Mouse (Mus musculus): ENCODE measurements at regions not wholly inside any gene's neighbourhood (a gene's known extent, or its start where the extent isn't known, plus 50 kb on each side); places are given as distances from the start of the nearest gene placed in this dataset.

GRCm38 (mm10) chr16:93218402-93218801 is 385.5 kb downstream of the Setd4 start:
- no peak for DNase-seq (ENCODE audit: low spot score in 2 of 2)
- intact Hi-C loops (cut with DNase I): no loop called here

DNA sequence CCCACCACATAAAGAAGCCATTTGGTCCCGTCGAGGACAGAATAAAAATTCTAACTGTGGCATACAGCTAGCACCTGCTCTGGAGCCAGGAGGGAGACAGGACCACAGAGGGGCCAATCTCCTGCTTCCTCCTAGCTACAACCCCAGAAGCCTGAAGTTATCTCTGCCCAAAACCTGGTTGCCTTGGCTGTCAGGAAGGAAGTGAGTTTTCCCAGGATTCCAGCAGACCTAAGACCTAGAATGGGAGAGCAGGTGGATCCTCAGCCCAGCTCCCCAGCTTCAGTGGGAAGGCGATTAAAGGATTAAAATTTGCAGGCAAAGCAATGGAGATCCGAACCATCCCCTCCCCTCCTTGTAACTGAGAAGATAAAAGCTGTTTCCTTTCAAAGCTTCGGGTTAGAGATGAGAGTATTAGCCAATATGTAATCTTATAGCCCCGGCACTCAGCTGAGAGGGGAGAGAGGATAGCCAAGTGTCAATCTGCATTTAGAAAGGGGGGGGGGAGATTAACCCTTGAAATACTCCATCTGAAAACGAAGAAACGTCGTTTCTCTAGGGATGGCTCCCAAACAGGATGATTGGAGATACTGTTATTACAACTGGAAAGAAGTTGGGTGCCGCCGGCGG is 386.1 kb downstream of the Setd4 start:
- intact Hi-C loops (cut with DNase I): no loop called here
- no peak for DNase-seq (ENCODE audit: low spot score in 2 of 2)

DNA sequence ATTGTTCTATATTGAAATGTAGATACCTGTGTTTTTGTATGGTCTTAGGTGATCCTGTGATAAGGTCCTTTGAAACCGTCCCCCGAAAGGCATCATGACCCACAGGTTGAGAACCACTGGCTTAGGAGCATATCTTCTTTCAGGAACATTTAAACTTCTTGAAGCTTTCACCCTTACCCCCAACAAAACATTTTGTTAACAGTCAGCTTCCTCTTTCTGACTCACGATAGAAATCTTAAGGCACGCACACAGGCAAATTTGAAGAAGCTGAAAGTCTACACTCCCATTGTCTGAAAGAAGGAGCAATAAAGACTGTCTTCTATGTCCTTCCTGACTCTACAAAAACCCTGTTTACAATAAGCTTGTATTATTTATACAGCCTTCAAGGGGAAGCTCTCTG is 388.2 kb downstream of the Setd4 start:
- intact Hi-C loops (cut with DNase I): no loop called here
- no peak for DNase-seq (ENCODE audit: low spot score in 2 of 2)

DNA sequence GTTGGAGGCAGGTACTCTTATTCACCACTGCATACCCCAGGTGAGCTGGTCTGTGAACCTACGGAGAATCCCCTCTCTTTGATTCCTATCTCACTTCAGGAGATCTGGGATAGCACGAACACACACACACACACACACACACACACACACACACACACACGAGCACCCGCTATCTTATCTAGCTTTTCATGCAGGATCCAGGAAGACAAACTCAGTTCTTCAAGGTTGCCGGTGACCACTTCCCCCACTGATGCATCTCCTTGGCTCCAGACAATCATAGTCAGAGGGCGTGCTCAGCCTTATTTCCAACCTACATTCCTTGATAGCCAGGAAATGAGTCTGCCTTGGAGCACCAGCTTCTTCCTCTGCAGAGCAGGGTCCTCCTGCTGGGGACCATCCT is 387.7 kb upstream of the Runx1 start:
- intact Hi-C loops (cut with DNase I): no loop called here
- DNase-seq (ENCODE audit: low spot score in 2 of 2): no peak

GRCm38 (mm10) chr16:93207675-93208074 is 381.7 kb upstream of the Runx1 start:
- intact Hi-C loops (cut with DNase I): no loop called here
- DNase-seq (ENCODE audit: low spot score in 2 of 2): no peak

DNA sequence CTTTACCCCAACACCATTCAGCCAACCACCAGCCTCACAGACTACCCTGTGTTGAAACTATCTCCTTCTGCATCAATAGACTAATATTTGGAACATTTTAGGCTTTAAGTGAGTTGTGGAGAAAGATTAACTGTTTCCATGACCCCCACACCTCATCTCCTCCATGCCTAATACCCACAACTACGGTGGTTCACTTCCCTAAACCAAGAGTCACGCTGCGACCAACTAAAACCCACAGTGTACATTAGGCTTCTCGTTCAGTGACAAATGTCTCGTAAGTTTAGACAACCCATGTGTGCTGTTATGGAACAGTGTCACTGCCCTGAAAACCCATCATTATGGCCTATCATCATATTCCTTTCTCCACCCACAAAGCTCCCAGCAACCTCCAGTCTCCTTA is 381.3 kb upstream of the Runx1 start:
- intact Hi-C loops (cut with DNase I): no loop called here
- no peak for DNase-seq (ENCODE audit: low spot score in 2 of 2)

DNA sequence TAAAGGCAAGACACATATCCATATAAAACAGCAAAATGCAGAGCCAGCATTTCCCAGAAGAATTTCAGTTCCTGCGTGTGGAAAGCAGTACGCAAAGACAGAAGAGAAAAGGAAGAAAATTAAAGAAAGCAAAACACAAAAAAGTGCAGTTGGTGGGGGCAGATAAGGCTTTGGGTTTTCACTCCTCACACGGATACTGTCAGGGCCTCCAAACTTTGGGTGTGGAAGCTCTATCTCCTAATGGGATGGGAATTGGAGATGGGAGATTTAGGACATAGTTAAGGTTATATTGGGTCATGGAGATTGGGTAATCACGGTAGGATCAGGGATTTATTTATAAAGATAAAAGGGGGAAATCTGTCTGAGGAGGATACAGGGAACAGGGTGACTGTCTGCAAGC is 380.4 kb upstream of the Runx1 start:
- intact Hi-C loops (cut with DNase I): no loop called here
- no peak for DNase-seq (ENCODE audit: low spot score in 2 of 2)

GRCm38 (mm10) chr16:93204601-93205000 is 378.7 kb upstream of the Runx1 start:
- intact Hi-C loops (cut with DNase I): no loop called here
- DNase-seq (ENCODE audit: low spot score in 2 of 2): no peak

DNA sequence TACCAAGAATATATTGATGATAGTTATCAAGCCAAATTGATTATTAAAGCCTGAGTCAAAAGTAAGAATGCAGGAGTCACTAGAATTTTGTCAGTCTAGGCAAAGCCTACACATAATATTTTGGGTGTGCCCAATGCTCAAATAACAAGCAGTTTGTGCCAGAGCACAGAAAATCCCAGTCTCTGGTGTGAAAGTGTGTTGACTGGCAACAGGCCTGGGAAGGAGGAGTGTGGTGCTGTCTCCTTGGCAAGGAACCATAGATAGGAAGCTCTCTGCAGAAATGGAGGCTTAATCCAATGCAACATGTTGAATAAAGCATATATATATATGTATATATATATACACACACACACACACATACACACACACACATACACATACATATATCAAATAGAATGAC is 376.6 kb upstream of the Runx1 start:
- intact Hi-C loops (cut with DNase I): no loop called here
- DNase-seq (ENCODE audit: low spot score in 2 of 2): peak in 1 of 2 experiments; percentile 6

DNA sequence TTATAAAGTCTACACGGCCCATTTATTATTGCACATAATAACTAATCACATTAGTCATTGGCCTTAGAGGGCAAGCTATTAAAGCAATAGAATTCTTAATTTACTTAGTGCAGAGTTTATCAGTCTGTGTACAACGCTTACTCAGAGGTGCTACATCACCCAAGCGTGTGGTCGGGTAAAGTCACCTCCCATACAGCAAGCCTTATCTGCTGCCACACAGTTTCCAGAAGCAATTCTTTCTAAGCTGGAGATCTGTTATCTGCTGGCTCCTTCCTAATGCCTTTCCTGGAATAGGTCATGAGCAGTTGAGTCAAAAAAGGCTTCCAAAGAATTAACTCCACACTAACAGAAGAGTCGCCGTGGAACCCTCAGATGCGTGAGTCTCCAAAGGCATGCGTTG is 371.4 kb upstream of the Runx1 start:
- no peak for DNase-seq (ENCODE audit: low spot score in 2 of 2)
- intact Hi-C loops (cut with DNase I): no loop called here

GRCm38 (mm10) chr16:93193921-93194481 is 368.1 kb upstream of the Runx1 start:
- intact Hi-C loops (cut with DNase I): no loop called here
- DNase-seq (ENCODE audit: low spot score in 2 of 2): no peak

GRCm38 (mm10) chr16:93193263-93193662 is 367.3 kb upstream of the Runx1 start:
- intact Hi-C loops (cut with DNase I): no loop called here

GRCm38 (mm10) chr16:93192651-93193173 is 366.8 kb upstream of the Runx1 start:
- DNase-seq (ENCODE audit: low spot score in 2 of 2): no peak
- intact Hi-C loops (cut with DNase I): no loop called here

More at GRCm38 (mm10) chr16:93193263-93193662, 367.3 kb upstream of the Runx1 start:
- no peak for DNase-seq (ENCODE audit: low spot score in 2 of 2)

- no peak for DNase-seq (ENCODE audit: low spot score in 2 of 2)
- intact Hi-C loops (cut with DNase I): no loop called here
These were observed 365.2 kb upstream of the Runx1 start for GRCm38 (mm10) chr16:93191174-93191573.

GRCm38 (mm10) chr16:93190301-93190700 is 364.4 kb upstream of the Runx1 start:
- intact Hi-C loops (cut with DNase I): no loop called here
- no peak for DNase-seq (ENCODE audit: low spot score in 2 of 2)

- intact Hi-C loops (cut with DNase I): no loop called here
These were observed 363.9 kb upstream of the Runx1 start for GRCm38 (mm10) chr16:93189875-93190274.

DNA sequence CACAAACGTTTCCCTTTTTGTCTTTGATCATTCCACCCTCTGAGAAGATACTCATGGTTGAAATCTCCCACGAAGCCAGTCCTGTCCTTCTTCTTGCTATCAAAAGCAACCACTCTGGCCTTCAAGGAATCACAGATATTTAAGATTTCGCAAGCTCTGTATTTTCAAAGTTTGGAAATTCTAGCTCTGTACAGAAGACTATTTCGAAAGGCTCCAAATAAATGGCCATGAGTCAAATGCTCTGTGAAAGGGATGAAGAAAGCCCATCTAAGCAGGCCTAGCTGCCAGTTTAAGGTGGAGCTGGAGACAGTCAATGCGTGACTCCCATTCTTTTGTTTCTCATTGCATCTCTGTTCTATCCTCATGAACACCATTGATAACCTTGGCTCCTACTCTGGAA is 363.5 kb upstream of the Runx1 start:
- no peak for DNase-seq (ENCODE audit: low spot score in 2 of 2)
- intact Hi-C loops (cut with DNase I): no loop called here

More at GRCm38 (mm10) chr16:93189875-93190274, 363.9 kb upstream of the Runx1 start:
- no peak for DNase-seq (ENCODE audit: low spot score in 2 of 2)

GRCm38 (mm10) chr16:93186554-93186953 is 360.6 kb upstream of the Runx1 start:
- intact Hi-C loops (cut with DNase I): no loop called here
- DNase-seq (ENCODE audit: low spot score in 2 of 2): peak in 1 of 2 experiments; percentile 11

DNA sequence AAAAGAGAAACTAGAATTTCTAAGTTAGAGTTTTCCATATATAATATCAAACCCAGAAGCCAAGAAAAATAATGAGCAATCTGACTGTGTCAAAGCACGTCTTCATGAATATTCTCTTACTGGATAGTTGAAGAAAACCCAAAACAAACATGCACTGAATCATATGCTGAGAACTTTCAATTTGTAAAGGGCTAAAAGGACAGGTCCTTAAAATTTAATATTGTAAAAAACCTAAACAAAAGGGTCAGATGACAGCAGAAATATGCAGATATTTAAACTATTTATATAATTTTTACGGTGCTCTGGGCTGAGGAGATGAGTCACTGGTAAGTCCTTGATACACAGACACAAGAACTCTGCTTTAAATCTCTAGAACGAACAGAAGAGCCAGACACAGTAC is 356.7 kb upstream of the Runx1 start:
- no peak for DNase-seq (ENCODE audit: low spot score in 2 of 2)
- intact Hi-C loops (cut with DNase I): no loop called here

- no peak for DNase-seq (ENCODE audit: low spot score in 2 of 2)
- intact Hi-C loops (cut with DNase I): no loop called here
These were observed 355.5 kb upstream of the Runx1 start for GRCm38 (mm10) chr16:93181497-93181896.

- intact Hi-C loops (cut with DNase I): no loop called here
- DNase-seq (ENCODE audit: low spot score in 2 of 2): no peak
These were observed 354.3 kb upstream of the Runx1 start for GRCm38 (mm10) chr16:93180213-93180612.

All from left cerebral cortex, postnatal 14 days (tissue).